Mouse (Mus musculus): ENCODE measurements around the gene Wdr63.

The Wdr63 gene

GRCm38 (mm10) chr3:146107921-146108571 is at the start of gene Wdr63:
Wdr63 (minus strand) TSS chr3:146108130.
- DNase-seq (ENCODE audit: low spot score in 2 of 2), result peak; percentile 66 to 83

- DNase-seq (ENCODE audit: low spot score in 2 of 2), result no peak
Observed at GRCm38 (mm10) chr3:146156811-146157210, 48.9 kb upstream of the Wdr63 start.

- DNase-seq (ENCODE audit: low spot score in 2 of 2), result no peak
Observed at GRCm38 (mm10) chr3:146155628-146156576, 48.0 kb upstream of the Wdr63 start.

GRCm38 (mm10) chr3:146153862-146154611 is 46.1 kb upstream of the Wdr63 start:
- DNase-seq (ENCODE audit: low spot score in 2 of 2), result no peak

- DNase-seq (ENCODE audit: low spot score in 2 of 2), result no peak
Observed at GRCm38 (mm10) chr3:146152913-146153312, 45.0 kb upstream of the Wdr63 start.

GRCm38 (mm10) chr3:146152348-146152747 is 44.4 kb upstream of the Wdr63 start:
- no peak for DNase-seq (ENCODE audit: low spot score in 2 of 2)

GRCm38 (mm10) chr3:146151755-146152154 is 43.8 kb upstream of the Wdr63 start:
- DNase-seq (ENCODE audit: low spot score in 2 of 2), result no peak

- DNase-seq (ENCODE audit: low spot score in 2 of 2), result no peak
Observed at GRCm38 (mm10) chr3:146151328-146151727, 43.4 kb upstream of the Wdr63 start.

GRCm38 (mm10) chr3:146150560-146150959 is 42.6 kb upstream of the Wdr63 start:
- no peak for DNase-seq (ENCODE audit: low spot score in 2 of 2)

DNA sequence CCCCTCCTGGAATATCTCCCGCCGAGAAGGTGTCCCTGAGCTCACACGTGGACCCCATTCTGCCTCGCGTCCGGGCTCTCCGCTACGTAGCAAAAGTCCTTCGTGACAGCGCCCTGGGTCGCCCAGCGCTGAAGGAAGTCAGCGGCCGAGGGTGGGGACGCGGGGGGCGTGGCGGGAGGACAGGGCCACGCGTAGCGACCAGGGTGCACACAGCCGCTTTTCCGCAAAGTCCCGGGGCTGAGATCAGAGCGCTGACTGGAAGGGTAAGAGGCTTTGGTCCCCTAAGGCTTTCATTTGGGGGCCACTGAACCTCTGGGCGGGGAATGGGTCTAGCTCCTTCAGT is 42.1 kb upstream of the Wdr63 start:
- DNase-seq (ENCODE audit: low spot score in 2 of 2), result no peak

DNA sequence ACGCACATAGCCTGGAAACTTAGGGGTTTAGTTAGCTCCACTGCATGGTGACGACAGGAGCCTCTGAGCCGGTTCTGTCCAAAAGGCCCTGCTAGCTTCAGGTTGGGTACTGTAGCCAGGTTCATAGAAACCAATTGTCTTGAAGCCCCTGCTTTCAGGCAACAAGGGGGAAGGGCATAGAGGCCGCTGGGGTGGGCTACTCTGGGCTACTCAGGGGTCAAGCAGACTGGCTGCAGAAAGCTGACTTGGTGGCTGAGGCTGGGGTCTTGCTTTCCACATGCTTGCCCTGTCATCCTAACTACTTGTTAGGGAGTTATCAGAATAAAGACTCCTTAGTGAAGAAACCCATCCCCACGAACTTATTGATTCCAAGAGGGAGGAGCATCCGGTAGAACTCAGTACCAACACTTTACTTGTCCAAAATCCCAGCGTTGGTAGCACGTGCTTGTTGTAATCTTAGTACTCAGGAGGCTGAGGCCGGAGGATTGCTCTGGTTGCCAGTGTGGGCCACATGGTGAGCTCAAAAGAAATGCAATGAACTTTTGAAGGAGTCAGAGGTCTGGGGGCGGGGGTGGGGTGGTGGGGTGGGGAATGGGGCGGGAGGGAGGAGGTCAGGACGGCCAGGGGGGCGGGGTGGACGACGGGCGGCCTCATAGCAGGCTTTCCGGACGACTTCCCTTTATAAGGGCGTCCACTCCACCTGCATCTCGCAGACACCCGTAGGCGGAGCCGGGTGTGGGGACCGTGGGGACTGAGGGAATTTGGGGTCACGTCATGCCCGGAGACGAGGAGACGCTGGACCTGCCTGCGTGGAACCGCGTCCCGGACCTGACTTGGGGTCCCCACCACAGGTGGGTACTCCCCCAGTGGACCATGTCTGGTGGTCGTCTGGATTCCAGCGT is 41.5 kb upstream of the Wdr63 start, which contains the start of gene Mcoln2:
Gene Mcoln2, plus strand, starts transcription at position 678 of the 902 bp plus-strand sequence.
- DNase-seq (ENCODE audit: low spot score in 2 of 2), result no peak

DNA sequence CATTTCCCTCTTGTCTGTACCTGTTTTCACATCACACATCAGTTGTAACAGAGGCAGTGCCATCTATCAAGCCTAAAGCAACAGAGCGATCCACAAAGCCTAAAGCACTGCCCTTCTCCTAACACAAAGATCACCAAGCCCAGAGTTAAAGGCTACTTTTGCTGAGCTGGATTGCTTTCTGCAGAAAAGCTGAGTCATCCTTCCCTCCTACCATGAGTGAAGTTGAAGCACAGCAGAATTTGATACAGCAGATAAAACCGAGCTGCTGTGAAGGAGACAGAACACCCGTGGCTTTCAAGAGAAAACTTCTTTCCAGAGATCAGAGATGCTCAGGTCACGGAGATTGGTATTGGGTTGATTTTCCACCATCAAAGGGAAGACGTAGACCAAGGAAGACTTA is 38.2 kb upstream of the Wdr63 start:
- no peak for DNase-seq (ENCODE audit: low spot score in 2 of 2)

DNA sequence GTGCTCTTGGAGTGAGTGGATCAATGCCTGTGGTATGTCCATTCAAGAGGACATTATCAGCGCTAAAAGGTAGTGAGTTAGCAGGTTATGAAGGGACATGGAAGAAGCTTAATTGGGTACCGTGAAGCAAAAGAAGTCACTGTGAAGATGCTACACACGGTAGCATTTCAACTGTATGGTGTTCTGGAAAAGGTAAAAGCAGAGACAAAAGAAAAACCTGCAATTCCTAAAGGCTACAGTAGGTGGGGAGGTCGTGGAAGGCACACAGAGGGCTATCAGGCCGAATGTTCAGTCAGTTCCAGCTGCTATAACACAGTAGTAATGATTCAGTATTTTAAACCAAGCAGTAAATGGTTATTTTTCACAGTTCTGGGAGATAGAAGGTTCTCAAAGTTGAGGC is 37.6 kb upstream of the Wdr63 start:
- DNase-seq (ENCODE audit: low spot score in 2 of 2), result no peak

GRCm38 (mm10) chr3:146142523-146142922 is 34.6 kb upstream of the Wdr63 start:
- DNase-seq (ENCODE audit: low spot score in 2 of 2), result no peak

- no peak for DNase-seq (ENCODE audit: low spot score in 2 of 2)
Observed at GRCm38 (mm10) chr3:146140276-146140675, 32.3 kb upstream of the Wdr63 start.

DNA sequence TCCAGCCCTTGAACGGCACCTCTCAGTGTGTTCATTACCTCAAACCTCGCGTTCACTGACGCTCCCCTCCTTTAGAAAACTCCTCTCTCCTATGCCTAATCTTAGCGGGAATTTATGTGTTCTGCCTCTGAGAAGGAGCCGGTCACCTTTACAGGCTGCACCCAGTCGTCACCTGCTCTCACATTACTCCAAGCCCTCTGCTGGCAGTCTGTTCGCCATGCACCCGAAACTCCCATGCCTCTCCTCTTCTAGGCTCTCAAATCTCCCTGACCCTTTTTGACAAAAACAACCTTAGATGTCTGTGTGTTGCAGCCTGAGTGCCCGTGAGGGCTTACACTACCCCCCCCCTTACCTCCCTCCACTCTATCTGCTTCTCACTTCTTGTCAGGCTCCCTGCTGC is 28.5 kb upstream of the Wdr63 start:
- no peak for DNase-seq (ENCODE audit: low spot score in 2 of 2)

DNA sequence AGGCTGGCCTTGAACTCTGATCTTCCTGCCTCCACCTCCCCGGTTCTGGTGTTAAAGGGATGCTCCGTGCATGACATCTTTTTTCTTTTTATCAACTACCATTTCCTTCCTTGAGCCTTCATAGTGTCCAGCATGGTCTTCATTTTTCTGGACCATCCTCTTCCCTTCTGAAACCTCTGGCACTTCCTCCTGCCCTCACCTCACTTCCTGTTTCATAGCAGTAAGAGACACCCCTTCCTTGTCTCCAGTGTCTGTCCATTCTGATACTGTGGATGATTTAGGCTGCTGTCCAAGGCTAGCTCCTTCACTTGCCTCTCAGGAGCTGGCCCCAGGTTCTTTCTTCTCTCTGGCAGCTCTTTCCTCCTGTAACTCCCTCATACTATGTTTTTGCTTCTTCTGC is 27.5 kb upstream of the Wdr63 start:
- DNase-seq (ENCODE audit: low spot score in 2 of 2), result no peak

DNA sequence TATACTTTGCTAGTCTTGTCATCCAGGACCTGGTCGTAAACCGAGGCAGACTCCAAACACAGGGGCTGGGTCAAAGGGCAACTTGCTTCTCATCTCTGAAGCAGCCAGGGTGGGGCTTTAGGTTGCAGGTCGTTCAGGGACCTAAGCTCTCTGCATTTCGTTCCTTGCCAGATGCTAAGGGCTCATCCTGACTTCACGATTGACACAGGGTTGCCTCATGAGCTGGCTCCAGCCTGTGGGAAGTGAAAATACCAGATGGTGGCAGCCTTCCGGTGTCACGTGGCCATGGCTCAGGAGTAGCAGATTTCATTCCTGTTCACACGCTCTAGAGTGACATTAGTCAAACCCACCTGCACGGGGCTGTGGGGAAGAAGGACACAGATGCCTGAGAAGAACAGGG is 26.9 kb upstream of the Wdr63 start:
- DNase-seq (ENCODE audit: low spot score in 2 of 2), result no peak

DNA sequence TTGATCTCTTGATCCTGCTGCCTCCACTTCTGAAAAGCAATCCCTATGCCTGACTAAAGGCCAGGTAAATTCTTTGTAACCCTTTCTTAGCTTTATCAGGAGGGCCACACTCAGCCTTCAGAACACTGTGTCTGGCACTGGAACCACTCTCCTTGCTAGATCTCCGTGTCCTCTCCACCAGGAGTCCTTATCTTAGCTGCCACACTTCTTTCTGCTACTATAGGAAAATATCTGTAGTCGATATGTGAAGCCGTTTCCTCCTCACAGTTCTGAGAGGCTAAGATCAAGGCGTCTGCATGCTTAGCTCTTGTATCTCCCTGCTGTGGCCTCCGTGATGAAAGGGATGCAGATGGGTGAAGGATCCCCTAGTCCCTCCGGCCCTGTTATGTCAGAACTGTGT is 19.3 kb upstream of the Wdr63 start:
- no peak for DNase-seq (ENCODE audit: low spot score in 2 of 2)

GRCm38 (mm10) chr3:146123464-146123825 is 15.5 kb upstream of the Wdr63 start:
- no peak for DNase-seq (ENCODE audit: low spot score in 2 of 2)

DNA sequence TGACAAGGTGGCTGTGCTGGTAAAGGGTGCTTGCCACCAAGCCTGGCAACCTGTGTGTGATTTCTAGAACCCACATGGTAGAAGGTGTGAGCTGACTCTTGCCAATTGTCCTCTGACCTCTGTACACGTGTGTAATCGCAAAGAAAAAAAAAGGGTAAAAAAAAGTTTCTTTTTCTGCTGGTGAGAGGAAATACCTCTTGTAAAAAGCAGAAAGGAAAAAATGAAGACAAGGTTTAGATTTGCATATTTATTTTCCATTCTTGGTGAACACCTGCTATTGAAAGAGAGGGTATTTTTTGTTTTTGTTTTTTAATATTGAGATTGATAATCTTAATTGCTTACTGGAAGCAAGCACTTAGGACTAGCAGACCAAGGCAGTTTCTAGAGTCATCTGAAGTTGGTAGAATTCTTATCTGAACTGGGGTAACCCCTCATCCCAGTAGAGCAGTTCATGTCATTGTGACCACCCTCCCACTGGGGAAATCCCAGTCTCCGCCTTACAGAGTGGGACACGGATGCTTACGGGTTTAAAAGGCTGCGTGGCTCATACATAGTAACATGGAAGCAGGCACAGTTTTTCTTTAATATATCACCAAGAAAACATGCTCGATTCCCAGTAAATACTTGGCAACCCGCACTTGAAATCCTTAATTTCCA is 15.0 kb upstream of the Wdr63 start:
- no peak for DNase-seq (ENCODE audit: low spot score in 2 of 2)
